Mouse (Mus musculus) c-Kit-positive CD71-negative TER-119-negative erythroid progenitor cells, embryonic 14.5 days (primary cell): ENCODE results near the gene Gpr179.

Experiments used
- DNase-seq: peaks from one replicate; pipeline ENCODE4 v3.0.0-alpha.2; 2013; ENCODE audit warnings: low read depth

Gpr179 gene

DNA sequence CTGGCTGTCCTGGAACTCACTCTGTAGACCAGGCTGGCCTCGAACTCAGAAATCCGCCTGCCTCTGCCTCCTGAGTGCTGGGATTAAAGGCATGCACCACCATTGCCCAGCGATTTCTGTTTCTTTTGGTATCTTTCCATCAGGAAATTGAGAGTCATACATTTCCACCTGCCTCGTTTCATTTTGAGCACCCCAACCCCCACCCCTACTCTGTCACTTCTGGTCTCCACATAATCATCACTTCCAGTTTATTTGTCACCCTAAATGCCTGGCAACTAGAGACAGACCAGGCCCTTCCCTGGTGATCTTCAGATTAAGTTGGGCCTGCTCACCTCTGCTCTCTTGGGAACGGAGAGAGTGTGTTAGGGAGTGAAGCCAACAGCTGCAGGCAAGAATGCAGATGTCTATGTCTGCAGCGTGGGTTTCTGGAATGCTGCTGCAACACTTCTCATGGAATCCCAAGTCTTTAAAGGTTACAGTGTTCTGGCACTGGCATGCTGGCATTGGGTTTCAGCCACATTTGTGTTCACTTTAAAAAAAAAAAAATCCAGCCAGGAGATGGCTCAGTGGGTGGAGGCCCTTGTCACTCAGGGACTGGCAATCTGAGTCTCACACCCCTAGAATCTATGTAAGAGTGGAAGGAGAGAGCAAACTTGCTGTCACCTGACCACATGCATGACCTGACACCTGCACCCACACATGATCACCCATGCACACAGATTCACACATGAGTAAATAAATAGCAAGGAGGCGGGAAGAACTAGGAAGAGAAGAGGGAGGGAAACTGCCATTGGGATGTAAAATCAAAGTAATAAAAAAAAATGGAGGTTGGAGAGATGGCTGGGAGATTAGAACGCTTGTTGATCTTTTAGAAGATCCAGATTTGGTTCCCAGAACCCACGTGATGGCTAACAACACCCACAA lies 65.8 kb downstream of the Gpr179 start:
- no peak for DNase-seq

- DNase-seq, result no peak
Measured at GRCm38 (mm10) chr11:97284854-97285253, 67.0 kb downstream of the Gpr179 start.

GRCm38 (mm10) chr11:97282179-97282578 lies 69.7 kb downstream of the Gpr179 start:
- no peak for DNase-seq
